Mouse (Mus musculus) kidney, postnatal 0 days (tissue): Measurements from ENCODE around the gene Dennd5a. TPM values are rescaled to one million over a fixed set of nuclear protein-coding genes. Genes with fewer than 3 reads are reported as not detected.
"Not testable (repeated sequence)": the region's sequence is repeated elsewhere in the genome, so short reads cannot be mapped to it uniquely, and the experiment has no call there.

Source experiments
- ATAC-seq: fragments of 200-750 bp; cut with Nextera tagmentation; replicated peaks from 2 replicates; pipeline ENCODE4 v1.8.0; 2017; ENCODE audit warnings: low read depth, moderate number of reproducible peaks, moderate TSS enrichment, moderate library complexity; ENCODE audit not compliant: low FRiP score
- DNase-seq: peaks from one replicate; pipeline ENCODE4 v3.0.0-alpha.2; 2016; ENCODE audit warnings: low spot score
- H3K27ac ChIP-seq: fragments of 300-500 bp; sonication (generic); 2 replicates; pipeline ENCODE4 v1.5.1; 2014; ENCODE audit warnings: mild to moderate bottlenecking
- H3K27me3 ChIP-seq: fragments of 300-500 bp; sonication (generic); 2 replicates; pipeline ENCODE4 v1.6.1; 2014; ENCODE audit warnings: low read length, mixed read lengths; ENCODE audit not compliant: insufficient read depth
- H3K36me3 ChIP-seq: fragments of 300-500 bp; sonication (generic); 2 replicates; pipeline ENCODE4 v1.6.1; 2014; ENCODE audit warnings: low read length, mixed read lengths; ENCODE audit not compliant: insufficient read depth
- H3K4me1 ChIP-seq: fragments of 300-500 bp; sonication (generic); replicated peaks from 2 replicates; pipeline ENCODE4 v1.6.1; 2014; ENCODE audit warnings: antibody characterized with exemption, low read length, mixed read lengths; ENCODE audit not compliant: insufficient read depth
- H3K4me2 ChIP-seq: fragments of 300-500 bp; sonication (generic); 2 replicates; pipeline ENCODE4 v1.6.1; 2014; ENCODE audit warnings: mild to moderate bottlenecking, low read length, moderate library complexity, mixed read lengths
- H3K4me3 ChIP-seq: fragments of 300-500 bp; sonication (generic); replicated peaks from 2 replicates; pipeline ENCODE4 v1.5.1; 2014; ENCODE audit warnings: low read depth, low read length
- H3K9ac ChIP-seq: fragments of 300-500 bp; sonication (generic); 2 replicates; pipeline ENCODE4 v1.6.1; 2014; ENCODE audit warnings: low read depth, low read length
- H3K9me3 ChIP-seq: fragments of 300-500 bp; sonication (generic); replicated peaks from 2 replicates; pipeline ENCODE4 v1.6.1; 2016; ENCODE audit warnings: low read length, inconsistent platforms, mixed read lengths
- CTCF ChIP-seq: IDR thresholded peaks from 2 replicates; pipeline ENCODE4 v1.5.1; 2016; ENCODE audit warnings: antibody characterized with exemption, low read depth, mild to moderate bottlenecking, moderate library complexity
- WGBS: fragments of 180-500 bp; shearing (Covaris S2); extraction: QIAGEN DNeasy Blood & Tissue Kit; methylation state at CpG from one replicate; pipeline ENCODE4 v1.1.7; 2014; 5-methylcytosine and 5-hydroxymethylcytosine counted together
- polyA plus RNA-seq: library from polyadenylated mRNA; unstranded; fragments of >200 nt; fragmentation: Nextera tagmentation; extraction: Ambion mirVana; gene quantifications from 2 replicates; pipeline ENCODE4 v1.2.1, GENCODE M21; 2015

Dennd5a gene
- polyA plus RNA-seq, 1 experiment from 2014 or later = 35.0 TPM

DNA sequence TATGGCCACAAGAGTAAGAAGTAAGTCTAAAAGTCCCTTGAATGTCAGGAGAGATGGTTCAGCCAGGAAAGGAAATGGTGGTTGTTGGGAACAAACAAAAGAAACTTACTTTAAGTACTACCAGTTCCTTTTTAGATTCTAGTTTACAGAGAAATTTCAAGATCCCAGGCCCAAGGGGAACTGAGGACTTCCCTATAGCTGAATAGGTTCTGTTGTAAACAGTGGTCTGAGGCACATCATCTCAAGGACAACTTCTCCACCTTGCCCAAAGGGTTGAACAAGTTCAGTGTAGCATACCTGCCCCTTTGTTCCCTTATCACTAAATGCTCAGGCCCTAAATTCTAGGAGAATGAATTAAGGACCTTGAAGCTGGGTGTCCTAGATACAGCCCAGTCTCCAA, 41.8 kb upstream of the Dennd5a start:
- H3K9ac ChIP-seq = no peak overlapping the region
- no peaks in the 10 kb centered on the region for H3K9me3 ChIP-seq
- no peak overlapping the region for H3K27ac ChIP-seq
- H3K4me3 ChIP-seq = no peak overlapping the region
- ATAC-seq = no peak
- no peak for TF ChIP-seq CTCF
- no peaks in the 10 kb centered on the region for H3K36me3 ChIP-seq
- H3K27me3 ChIP-seq = no peaks in the 10 kb centered on the region
- no peaks in the 10 kb centered on the region for H3K4me1 ChIP-seq
- DNase-seq = no peak
- H3K4me2 ChIP-seq = no peak overlapping the region

DNA sequence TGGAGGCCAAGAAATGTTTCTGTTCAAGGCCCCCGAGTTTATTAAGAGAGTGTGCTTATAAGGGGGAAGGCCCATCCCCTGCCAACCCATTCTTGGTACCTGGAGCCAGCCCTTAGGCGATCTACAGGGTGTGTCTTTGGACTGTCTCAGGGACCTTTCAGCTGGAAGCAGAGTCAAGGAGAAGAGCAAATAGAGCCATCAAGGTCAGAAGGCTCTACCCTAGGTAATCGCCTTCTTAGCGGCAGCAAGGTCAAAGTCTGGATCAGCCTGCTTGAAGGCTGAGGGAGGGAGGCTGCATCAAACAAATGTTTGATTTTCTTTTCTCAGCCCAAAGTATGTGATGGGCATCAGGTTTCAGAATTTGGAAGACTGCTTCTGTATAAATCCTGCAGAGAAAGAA, 38.1 kb upstream of the Dennd5a start:
- no peak for TF ChIP-seq CTCF
- H3K27me3 ChIP-seq = no peaks in the 10 kb centered on the region
- ATAC-seq = no peak
- H3K9me3 ChIP-seq = no peaks in the 10 kb centered on the region
- no peak for DNase-seq
- no peak overlapping the region for H3K9ac ChIP-seq
- no peak overlapping the region for H3K4me2 ChIP-seq
- no peak overlapping the region for H3K27ac ChIP-seq
- no peaks in the 10 kb centered on the region for H3K36me3 ChIP-seq
- H3K4me1 ChIP-seq = no peaks in the 10 kb centered on the region
- H3K4me3 ChIP-seq = no peak overlapping the region
- WGBS = 83% methylated on average over 4 of the region's 4 CpGs

DNA sequence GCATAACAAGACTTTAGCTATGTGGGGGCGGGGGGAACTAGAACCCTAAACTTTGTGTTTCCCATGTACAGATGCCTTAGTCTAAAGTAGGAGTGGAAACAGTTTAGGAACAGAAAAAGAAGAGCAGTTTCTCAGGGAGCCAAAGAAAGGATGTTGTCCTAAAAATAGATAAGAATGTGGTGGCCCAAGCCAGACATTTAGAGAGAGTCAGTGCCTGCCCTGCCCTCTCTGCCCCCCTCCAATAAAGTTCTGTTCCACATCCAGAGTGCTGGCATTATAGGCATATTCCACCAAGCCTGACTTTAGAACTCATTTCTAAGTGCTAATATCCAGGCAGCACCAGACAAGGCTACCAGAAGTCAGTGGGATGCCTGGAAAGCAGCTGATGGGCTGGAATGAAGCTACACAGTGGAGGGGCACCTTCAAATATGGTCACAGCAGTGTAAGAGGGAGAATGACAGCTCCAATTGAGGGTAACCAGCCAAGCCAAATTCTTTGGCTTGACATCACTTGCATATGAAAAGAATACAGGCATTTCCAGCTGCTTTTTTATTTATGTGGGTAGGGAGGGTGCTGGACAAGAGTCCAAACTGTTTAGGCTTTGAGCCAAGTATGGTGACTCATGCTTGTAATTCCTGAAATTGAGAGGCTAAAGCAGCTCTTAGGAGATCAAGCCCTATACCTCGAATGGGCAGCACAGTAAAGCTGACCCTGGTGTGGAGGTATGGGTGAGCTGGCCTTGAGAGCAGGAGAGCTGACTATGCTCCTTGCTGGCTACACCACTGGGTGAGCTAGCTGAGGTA, 33.1 kb upstream of the Dennd5a start:
- H3K9me3 ChIP-seq = no peaks in the 10 kb centered on the region
- WGBS = 46% methylated on average over 2 of the region's 2 CpGs
- no peak overlapping the region for H3K9ac ChIP-seq
- H3K4me3 ChIP-seq = no peak overlapping the region
- no peaks in the 10 kb centered on the region for H3K27me3 ChIP-seq
- TF ChIP-seq CTCF = no peak
- DNase-seq (peak; percentile 71), ATAC-seq (peak; percentile 65; the same call in 1 of the 2 replicates)
- no peaks in the 10 kb centered on the region for H3K36me3 ChIP-seq
- no peaks in the 10 kb centered on the region for H3K4me1 ChIP-seq
- H3K4me2 ChIP-seq = no peak overlapping the region
- no peak overlapping the region for H3K27ac ChIP-seq

DNA sequence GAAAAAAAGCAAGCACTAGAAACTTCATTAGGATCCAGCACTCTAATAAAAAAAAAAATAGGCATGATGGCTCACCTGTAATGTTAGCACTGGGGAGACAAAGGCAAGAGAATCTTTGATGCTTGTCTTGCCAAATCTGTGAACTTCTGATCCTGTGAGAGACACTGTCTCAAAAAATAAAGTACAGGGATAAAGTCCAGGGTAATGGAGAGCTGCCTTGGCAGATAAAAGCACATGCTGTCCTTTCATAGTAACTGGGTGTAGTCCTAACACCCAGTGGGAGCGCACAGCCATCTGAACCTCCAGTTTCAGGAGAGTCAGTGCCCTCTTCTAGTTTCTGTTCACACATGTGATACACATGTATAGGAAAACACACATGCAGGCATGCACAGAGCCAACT, 31.0 kb upstream of the Dennd5a start:
- Histone ChIP-seq H3K9me3 (no peaks in the 10 kb centered on the region), H3K36me3 (no peaks in the 10 kb centered on the region), H3K4me2 (no peak overlapping the region), H3K9ac (no peak overlapping the region), H3K27ac (no peak overlapping the region), H3K4me1 (no peaks in the 10 kb centered on the region), H3K4me3 (no peak overlapping the region), H3K27me3 (no peaks in the 10 kb centered on the region)
- no peak for TF ChIP-seq CTCF
- WGBS = 97% methylated on average over 1 of the region's 1 CpGs
- DNase-seq (no peak), ATAC-seq (no peak)

DNA sequence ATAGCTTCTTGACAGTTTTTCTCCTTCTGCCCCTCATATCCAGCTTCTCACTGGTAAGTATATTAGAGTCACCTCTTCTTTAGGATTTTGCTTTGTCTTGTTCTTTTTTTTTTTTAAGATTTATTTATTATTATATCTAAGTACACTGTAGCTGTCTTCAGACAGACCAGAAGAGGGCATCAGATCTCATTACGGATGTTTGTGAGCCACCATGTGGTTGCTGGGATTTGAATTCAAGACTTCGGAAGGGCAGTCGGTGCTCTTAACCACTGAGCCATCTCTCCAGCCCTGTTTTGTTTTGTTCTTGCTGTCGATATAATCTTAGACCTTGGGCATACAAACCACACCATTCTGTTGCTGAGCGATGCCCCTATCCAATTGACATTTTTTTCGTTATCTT, 26.5 kb upstream of the Dennd5a start, which contains the start of gene Tmem41b:
TSS of gene Tmem41b (minus strand) at position 155 of the 400 bp plus-strand sequence.
- H3K4me1 ChIP-seq, H3K36me3 ChIP-seq, H3K27me3 ChIP-seq, H3K9me3 ChIP-seq, ATAC-seq: not testable (repeated sequence)
- DNase-seq = peak; percentile 18
- 37% methylated on average over 6 of the region's 6 CpGs for WGBS
- Histone ChIP-seq H3K9ac (peak within 1 kb of the TSS; percentile 74), H3K27ac (peak within 1 kb of the TSS; percentile 65), H3K4me3 (peak within 1 kb of the TSS; percentile 58), H3K4me2 (peak within 1 kb of the TSS; percentile 62)
- TF ChIP-seq CTCF = peak; percentile 59

DNA sequence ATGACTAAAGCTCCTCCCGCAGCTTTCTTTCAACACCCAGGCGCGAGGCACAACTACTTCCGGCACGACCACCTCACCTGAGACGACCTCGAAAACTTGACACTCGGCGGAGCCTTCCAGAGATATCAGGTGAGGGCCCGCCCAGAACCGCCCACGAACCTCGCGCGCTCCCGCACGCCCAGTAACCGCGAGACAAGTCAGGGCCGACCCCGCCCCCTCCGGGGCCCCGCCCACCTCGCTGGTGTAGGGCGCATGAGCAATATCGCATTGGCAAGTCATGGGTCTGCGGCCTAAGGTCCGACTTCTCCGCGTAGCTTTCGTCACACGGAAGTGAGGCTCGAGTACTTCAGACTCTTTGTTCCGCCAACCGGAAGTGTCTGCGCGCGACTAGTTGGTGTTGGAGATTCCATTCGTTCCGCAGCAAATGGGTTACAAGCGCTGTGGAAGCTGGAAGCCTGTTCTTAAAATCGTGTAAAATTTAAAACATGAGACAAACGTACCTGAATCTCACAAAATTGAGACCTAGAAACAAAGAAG, 25.9 kb upstream of the Dennd5a start:
- TF ChIP-seq CTCF = no peak
- Histone ChIP-seq H3K4me2 (peak overlapping the region; percentile 62), H3K9ac (peak overlapping the region; percentile 74), H3K4me3 (peak overlapping the region; percentile 58), H3K27me3 (no peaks in the 10 kb centered on the region), H3K27ac (peak overlapping the region; percentile 65), H3K4me1 (no peaks in the 10 kb centered on the region), H3K9me3 (no peaks in the 10 kb centered on the region), H3K36me3 (peaks cover 7% of the 10 kb centered on the region; the same call in 1 of the 2 replicates)
- ATAC-seq = peak; percentile 99
- WGBS = under 1% methylated on average over 43 of the region's 43 CpGs
- peak; percentile 99 for DNase-seq
